ENCODE assay signal across 24 mouse cellular contexts in the genomic region with DNA sequence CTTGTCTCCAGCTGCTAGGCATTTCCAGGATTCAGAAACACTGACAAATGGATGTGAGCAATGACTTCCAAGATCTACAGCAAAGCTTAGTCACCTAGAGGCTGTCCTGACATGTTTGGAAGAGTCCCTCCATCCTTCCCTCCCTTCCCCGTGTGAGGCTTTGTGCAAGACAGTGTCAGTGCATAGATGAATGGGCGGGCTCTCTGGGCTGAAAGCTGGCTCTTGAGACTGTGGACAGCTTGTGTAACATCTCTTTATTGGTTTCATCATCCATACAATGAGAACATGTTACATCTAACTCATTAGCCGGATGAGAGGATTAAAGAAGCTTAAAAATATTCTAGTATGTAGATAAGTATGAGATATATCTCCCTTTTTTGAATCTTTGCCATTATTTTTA. TPM values are rescaled to one million over a fixed set of nuclear protein-coding genes. Genes with fewer than 3 reads are reported as not detected.
A peak's percentile ranks its signal among the peaks of the same experiment; 100 is the strongest.
DNase-seq lines count a peak whose midpoint lies in the region; ATAC-seq and TF ChIP-seq lines count a peak whose summit lies in the region.
"Had no signal": no experiment of that assay in that cellular context is flagged by ENCODE, and none has a peak within 500 bp of the region (broad histone marks: within the 10 kb centered on the region; RNA-seq: fewer than 3 reads in every experiment).

No protein-coding gene starts in this region.

- peak; percentile 38 for DNase-seq in adrenal gland, adult 2 months
- no peak for DNase-seq in adrenal gland, postnatal 14 days
- no peak for DNase-seq in liver, postnatal 0 days
- no peak for DNase-seq in liver, embryonic 11.5 days (ENCODE audit: low spot score)
- no peak for DNase-seq in ovary, adult 18-20 months (ENCODE audit: low spot score)
- DNase-seq in hindbrain, embryonic 10.5 days (ENCODE audit: low spot score), result no peak
- DNase-seq: adrenal gland, postnatal 25 days; cerebellum, adult 9-11 months; embryo, embryonic 11 days; gastrocnemius, postnatal 25 days; heart, postnatal 4 days had no signal

- peak; percentile 32; the same call in 1 of the 2 replicates for ATAC-seq in liver, postnatal 0 days
- ATAC-seq in liver, embryonic 11.5 days (replicated peaks; ENCODE audit: low FRiP score), result no peak

- H3K79me2 ChIP-seq in macrophage (ENCODE audit: inconsistent target), result no peaks in the 10 kb centered on the region

- H3K9ac ChIP-seq in liver, postnatal 0 days (replicated peaks), result no peak overlapping the region
- H3K9ac ChIP-seq in liver, embryonic 11.5 days (ENCODE audit: low read depth, low read length), result no peak overlapping the region
- H3K9ac ChIP-seq: embryonic facial prominence, embryonic 15.5 days; heart, embryonic 13.5 days; liver, embryonic 14.5 days had no signal

- H3K9me3 ChIP-seq in liver, postnatal 0 days (ENCODE audit: low read length), result no peaks in the 10 kb centered on the region
- no peaks in the 10 kb centered on the region for H3K9me3 ChIP-seq in liver, embryonic 11.5 days (ENCODE audit: control insufficient read depth, low read length)
- H3K9me3 ChIP-seq in hindbrain, embryonic 10.5 days, result no peaks in the 10 kb centered on the region
- H3K9me3 ChIP-seq: embryonic facial prominence, embryonic 15.5 days; heart, embryonic 13.5 days had no signal

- H3K4me3 ChIP-seq in liver, postnatal 0 days (ENCODE audit: low read depth, low read length), result no peak overlapping the region
- H3K4me3 ChIP-seq in liver, embryonic 11.5 days (ENCODE audit: low read depth, low read length), result no peak overlapping the region
- H3K4me3 ChIP-seq in bone marrow, adult 2 months (replicated peaks; ENCODE audit: control insufficient read depth, low read depth, low read length), result no peak overlapping the region
- H3K4me3 ChIP-seq in macrophage (ENCODE audit: inconsistent target), result no peak overlapping the region
- H3K4me3 ChIP-seq in hindbrain, embryonic 10.5 days, result no peak overlapping the region
- H3K4me3 ChIP-seq: embryonic facial prominence, embryonic 15.5 days; heart, embryonic 13.5 days had no signal

- H3K36me3 ChIP-seq in liver, postnatal 0 days (replicated peaks; ENCODE audit: insufficient read depth, low read length), result no peaks in the 10 kb centered on the region
- H3K36me3 ChIP-seq in liver, embryonic 11.5 days (ENCODE audit: control insufficient read depth, insufficient read depth, low read length), result no peaks in the 10 kb centered on the region
- no peaks in the 10 kb centered on the region for H3K36me3 ChIP-seq in macrophage (ENCODE audit: inconsistent target)
- H3K36me3 ChIP-seq in hindbrain, embryonic 10.5 days, result no peaks in the 10 kb centered on the region
- H3K36me3 ChIP-seq: embryonic facial prominence, embryonic 15.5 days; heart, embryonic 13.5 days had no signal

- peaks cover 10% of the 10 kb centered on the region; the same call in 1 of the 2 replicates for H3K4me1 ChIP-seq in liver, postnatal 0 days (ENCODE audit: insufficient read depth)
- H3K4me1 ChIP-seq in liver, embryonic 11.5 days (replicated peaks; ENCODE audit: control insufficient read depth, insufficient read depth, low read length), result no peaks in the 10 kb centered on the region
- peaks cover 5% of the 10 kb centered on the region for H3K4me1 ChIP-seq in bone marrow, adult 2 months (ENCODE audit: control insufficient read depth, insufficient read depth, low read length)
- no peaks in the 10 kb centered on the region for H3K4me1 ChIP-seq in hindbrain, embryonic 10.5 days (replicated peaks)
- H3K4me1 ChIP-seq: embryonic facial prominence, embryonic 15.5 days had no signal

- TF ChIP-seq POLR2A in bone marrow, adult 2 months (IDR thresholded peaks at IDR 0.05; ENCODE audit: borderline replicate concordance, control insufficient read depth, low read depth, low read length), result no peak

- 40% methylated on average over 3 of the region's 3 CpGs for WGBS in liver, postnatal 0 days (ENCODE audit: insufficient replicate concordance)
- 59% methylated on average over 3 of the region's 3 CpGs for WGBS in liver, embryonic 11.5 days
- 10% methylated on average over 3 of the region's 3 CpGs for WGBS in bone marrow, adult 2 months
- 22% methylated on average over 3 of the region's 3 CpGs for WGBS in macrophage (ENCODE audit: missing documents)
- 73% methylated on average over 3 of the region's 3 CpGs for WGBS in hindbrain, embryonic 10.5 days

- H3K27ac ChIP-seq in liver, postnatal 0 days (ENCODE audit: low read depth), result peak overlapping the region; percentile 19
- H3K27ac ChIP-seq in liver, embryonic 11.5 days (ENCODE audit: low read depth, low read length), result no peak overlapping the region
- H3K27ac ChIP-seq in bone marrow, adult 2 months (ENCODE audit: control insufficient read depth, insufficient read depth, low read depth, low read length, poor library complexity), result peak overlapping the region; percentile 45; the same call in 1 of the 2 replicates
- peak overlapping the region; percentile 58 for H3K27ac ChIP-seq in macrophage
- no peak overlapping the region for H3K27ac ChIP-seq in hindbrain, embryonic 10.5 days
- H3K27ac ChIP-seq: embryonic facial prominence, embryonic 15.5 days; heart, embryonic 13.5 days; liver, embryonic 14.5 days had no signal

- H3K4me2 ChIP-seq in liver, postnatal 0 days (ENCODE audit: low read depth, low read length), result no peak overlapping the region
- no peak overlapping the region for H3K4me2 ChIP-seq in liver, embryonic 11.5 days
- H3K4me2 ChIP-seq: embryonic facial prominence, embryonic 15.5 days; heart, embryonic 13.5 days had no signal

- no peak for TF ChIP-seq CTCF in liver, postnatal 0 days (IDR thresholded peaks at IDR 0.05; ENCODE audit: low read depth)
- TF ChIP-seq CTCF in bone marrow, adult 2 months (IDR thresholded peaks at IDR 0.05; ENCODE audit: control insufficient read depth, insufficient read depth, low read length), result no peak

- no peak for TF ChIP-seq EP300 in liver, postnatal 0 days (IDR thresholded peaks at IDR 0.05; ENCODE audit: low read depth)

- H3K27me3 ChIP-seq in liver, postnatal 0 days (ENCODE audit: insufficient read depth, low read length), result no peaks in the 10 kb centered on the region
- no peaks in the 10 kb centered on the region for H3K27me3 ChIP-seq in liver, embryonic 11.5 days (replicated peaks; ENCODE audit: control insufficient read depth, insufficient read depth, low read length)
- H3K27me3 ChIP-seq in hindbrain, embryonic 10.5 days (ENCODE audit: insufficient read depth, poor library complexity, severe bottlenecking), result no peaks in the 10 kb centered on the region
- H3K27me3 ChIP-seq: embryonic facial prominence, embryonic 15.5 days; heart, embryonic 13.5 days had no signal

RNA-seq across cellular contexts. Expression of gene Serpinb1a, which starts 18.2 kb away (rescaled TPM):
- total RNA-seq in adrenal gland, adult 2 months (2021), result 10 to 100 TPM; 22.7 to 71.9 TPM
- polyA plus RNA-seq in adrenal gland, adult 2 months (2012; rRNA removed), result 17.6 and 31.2 TPM in 2 replicates
- total RNA-seq in adrenal gland, postnatal 14 days (2021), result 65.7 and 67.1 TPM in 2 replicates
- 50.4 and 50.7 TPM in 2 replicates for polyA plus RNA-seq in liver, postnatal 0 days (2015; fragmentation: Nextera tagmentation; extraction: Ambion mirVana)
- 10.1 and 11.0 TPM in 2 replicates for polyA plus RNA-seq in liver, embryonic 11.5 days (2014; fragmentation: Nextera tagmentation; extraction: Ambion mirVana)
- polyA plus RNA-seq in bone marrow, adult 2 months (2011; ENCODE audit: insufficient read depth, insufficient read length, low replicate concordance, missing spikeins), result 42.2 and 91.9 TPM in 2 replicates
- 1 to 10 TPM in 8 of 26 experiments, under 1 TPM in 6, not detected in 12; 0.58 to 3.0 (median 1.4) TPM for total RNA-seq in macrophage (2018; cell fraction: chromatin; rRNA removed)
- total RNA-seq in macrophage (2018; cell fraction: cytosol; rRNA removed), result 1 to 10 TPM in 10 of 26 experiments, under 1 TPM in 15, not detected in 1; 0.18 to 1.7 (median 0.80) TPM
- 1 to 10 TPM in 7 of 26 experiments, under 1 TPM in 13, not detected in 6; 0.23 to 3.1 (median 0.78) TPM for total RNA-seq in macrophage (2018; cell fraction: nucleus; rRNA removed)
- polyA plus RNA-seq in macrophage (2018), result 0.67 to 1.4 TPM (median 1.3 TPM) in 3 replicates
- polyA plus RNA-seq in hindbrain, embryonic 10.5 days (2016; fragmentation: Nextera tagmentation; extraction: Ambion mirVana), result 0.32 and 0.85 TPM in 2 replicates

RNA-seq across cellular contexts. Expression of gene D930007J09Rik, which starts 30.1 kb away (rescaled TPM):
- total RNA-seq in adrenal gland, adult 2 months (2021), result not detected
- polyA plus RNA-seq in adrenal gland, adult 2 months (2012; rRNA removed), result 1.5 and 1.7 TPM in 2 replicates
- not detected in 2 replicates for total RNA-seq in adrenal gland, postnatal 14 days (2021)
- polyA plus RNA-seq in liver, postnatal 0 days (2015; fragmentation: Nextera tagmentation; extraction: Ambion mirVana), result not detected in 2 replicates
- polyA plus RNA-seq in liver, embryonic 11.5 days (2014; fragmentation: Nextera tagmentation; extraction: Ambion mirVana), result not detected in 2 replicates
- polyA plus RNA-seq in bone marrow, adult 2 months (2011; ENCODE audit: insufficient read depth, insufficient read length, low replicate concordance, missing spikeins), result not detected in 2 replicates
- not detected for total RNA-seq in macrophage (2018; cell fraction: chromatin; rRNA removed)
- under 1 TPM in 4 of 26 experiments, not detected in 22; 0.72 to 0.92 (median 0.85) TPM for total RNA-seq in macrophage (2018; cell fraction: cytosol; rRNA removed)
- not detected for total RNA-seq in macrophage (2018; cell fraction: nucleus; rRNA removed)
- not detected in 3 replicates for polyA plus RNA-seq in macrophage (2018)
- not detected in 2 replicates for polyA plus RNA-seq in hindbrain, embryonic 10.5 days (2016; fragmentation: Nextera tagmentation; extraction: Ambion mirVana)
- total RNA-seq: adrenal gland, postnatal 25 days; gastrocnemius, postnatal 25 days; heart, postnatal 4 days; megakaryocyte-erythroid progenitor cell, adult 5-6 weeks; midbrain, postnatal 0 days had no signal
- polyA plus RNA-seq: embryonic facial prominence, embryonic 15.5 days; forebrain, embryonic 11.5 days; heart, embryonic 13.5 days; kidney, embryonic 14.5 days; large intestine, adult 2 months; limb, embryonic 11.5 days; liver, embryonic 14.5 days; midbrain, postnatal 0 days; urinary bladder, adult 2 months had no signal

RNA-seq across cellular contexts. Expression of gene Wrnip1, which starts 30.9 kb away (rescaled TPM):
- total RNA-seq in adrenal gland, adult 2 months (2021), result 10 to 100 TPM; 33.4 to 37.7 TPM
- polyA plus RNA-seq in adrenal gland, adult 2 months (2012; rRNA removed), result 46.7 and 47.1 TPM in 2 replicates
- 35.2 and 45.9 TPM in 2 replicates for total RNA-seq in adrenal gland, postnatal 14 days (2021)
- 7.9 and 12.2 TPM in 2 replicates for polyA plus RNA-seq in liver, postnatal 0 days (2015; fragmentation: Nextera tagmentation; extraction: Ambion mirVana)
- polyA plus RNA-seq in liver, embryonic 11.5 days (2014; fragmentation: Nextera tagmentation; extraction: Ambion mirVana), result 19.9 and 23.1 TPM in 2 replicates
- 9.0 and 9.2 TPM in 2 replicates for polyA plus RNA-seq in bone marrow, adult 2 months (2011; ENCODE audit: insufficient read depth, insufficient read length, low replicate concordance, missing spikeins)
- total RNA-seq in macrophage (2018; cell fraction: chromatin; rRNA removed), result 10 to 100 TPM in 9 of 26 experiments, 1 to 10 TPM in 17; 1.1 to 19.0 (median 5.5) TPM
- 10 to 100 TPM in 8 of 26 experiments, 1 to 10 TPM in 18; 3.7 to 11.7 (median 7.4) TPM for total RNA-seq in macrophage (2018; cell fraction: cytosol; rRNA removed)
- 10 to 100 TPM in 6 of 26 experiments, 1 to 10 TPM in 20; 2.7 to 16.6 (median 6.3) TPM for total RNA-seq in macrophage (2018; cell fraction: nucleus; rRNA removed)
- polyA plus RNA-seq in macrophage (2018), result 7.1 to 9.5 TPM (median 8.7 TPM) in 3 replicates
- 16.8 and 19.4 TPM in 2 replicates for polyA plus RNA-seq in hindbrain, embryonic 10.5 days (2016; fragmentation: Nextera tagmentation; extraction: Ambion mirVana)

RNA-seq across cellular contexts. Expression of gene Mylk4, which starts 49.0 kb away (rescaled TPM):
- total RNA-seq in adrenal gland, adult 2 months (2021), result not detected
- not detected in 2 replicates for polyA plus RNA-seq in adrenal gland, adult 2 months (2012; rRNA removed)
- 0.07 and 2.4 TPM in 2 replicates for total RNA-seq in adrenal gland, postnatal 14 days (2021)
- polyA plus RNA-seq in liver, postnatal 0 days (2015; fragmentation: Nextera tagmentation; extraction: Ambion mirVana), result 0.06 TPM in 1 of 2 replicates, not detected in the other
- polyA plus RNA-seq in liver, embryonic 11.5 days (2014; fragmentation: Nextera tagmentation; extraction: Ambion mirVana), result 0.10 and 0.12 TPM in 2 replicates
- polyA plus RNA-seq in bone marrow, adult 2 months (2011; ENCODE audit: insufficient read depth, insufficient read length, low replicate concordance, missing spikeins), result 1.1 TPM in 2 replicates
- not detected for total RNA-seq in macrophage (2018; cell fraction: chromatin; rRNA removed)
- not detected for total RNA-seq in macrophage (2018; cell fraction: cytosol; rRNA removed)
- not detected for total RNA-seq in macrophage (2018; cell fraction: nucleus; rRNA removed)
- polyA plus RNA-seq in macrophage (2018), result not detected in 3 replicates
- polyA plus RNA-seq in hindbrain, embryonic 10.5 days (2016; fragmentation: Nextera tagmentation; extraction: Ambion mirVana), result not detected in 2 replicates
- total RNA-seq: left cerebral cortex, adult 18-20 months; midbrain, postnatal 0 days had no signal

Comparison
In these comparisons a context has a peak if more than half of its experiments do, and no peak if none do; other contexts are left out.
1. H3K27ac ChIP-seq: peak in liver, postnatal 0 days (single experiment), bone marrow, adult 2 months (single experiment) and macrophage (single experiment); none in liver, embryonic 11.5 days (single experiment) and hindbrain, embryonic 10.5 days (single experiment).